8 mouse cellular contexts compared by ENCODE assay signal in the genomic region with DNA sequence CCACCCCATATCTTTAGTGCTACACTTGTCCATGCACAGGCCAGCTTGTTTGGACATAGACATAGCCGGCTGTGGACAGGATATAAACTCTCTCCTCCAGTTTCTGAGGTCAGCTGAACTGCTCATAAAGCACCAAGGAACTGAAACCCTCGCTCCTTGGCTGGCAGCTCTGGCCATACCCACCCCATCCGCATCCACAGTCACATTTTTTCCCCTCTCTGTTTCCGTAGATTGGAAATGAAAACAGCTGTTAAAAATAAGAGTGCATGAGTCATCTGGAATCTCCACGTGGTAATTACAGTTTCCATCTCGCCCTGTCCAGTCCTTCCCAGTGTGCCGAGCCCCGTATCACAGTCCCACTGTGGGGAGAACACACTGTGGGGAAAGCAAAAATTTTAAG.
A peak's percentile ranks its signal among the peaks of the same experiment; 100 is the strongest.
DNase-seq lines count a peak whose midpoint lies in the region; ATAC-seq lines count a peak whose summit lies in the region.

No protein-coding gene starts in this region.

- H3K4me2 ChIP-seq in limb, embryonic 12.5 days, result no peak overlapping the region

- no peaks in the 10 kb centered on the region for H3K9me3 ChIP-seq in limb, embryonic 12.5 days
- no peaks in the 10 kb centered on the region for H3K9me3 ChIP-seq in limb, embryonic 10.5 days (replicated peaks)

- no peak overlapping the region for H3K9ac ChIP-seq in limb, embryonic 12.5 days (replicated peaks)

- intact Hi-C loops in heart, postnatal 25 days (cut with DNase I), result no loop called here

- no peaks in the 10 kb centered on the region for H3K27me3 ChIP-seq in limb, embryonic 12.5 days
- H3K27me3 ChIP-seq in limb, embryonic 10.5 days (ENCODE audit: low read depth, poor library complexity, severe bottlenecking), result no peaks in the 10 kb centered on the region

- ATAC-seq in limb, embryonic 12.5 days (ENCODE audit: insufficient number of reproducible peaks, insufficient read depth, low FRiP score, low TSS enrichment, low read depth), result no peak

- no peaks in the 10 kb centered on the region for H3K36me3 ChIP-seq in limb, embryonic 12.5 days
- H3K36me3 ChIP-seq in limb, embryonic 10.5 days, result no peaks in the 10 kb centered on the region

- 13% methylated on average over 8 of the region's 8 CpGs for WGBS in limb, embryonic 12.5 days
- 52% methylated on average over 8 of the region's 8 CpGs for WGBS in limb, embryonic 10.5 days

- H3K4me3 ChIP-seq in limb, embryonic 12.5 days (replicated peaks), result no peak overlapping the region
- H3K4me3 ChIP-seq in limb, embryonic 10.5 days, result no peak overlapping the region

- peak overlapping the region; percentile 43; the same call in 1 of the 2 replicates for H3K27ac ChIP-seq in limb, embryonic 12.5 days
- H3K27ac ChIP-seq in limb, embryonic 10.5 days, result no peak overlapping the region

- peaks cover 34% of the 10 kb centered on the region for H3K4me1 ChIP-seq in limb, embryonic 12.5 days (replicated peaks)
- peaks cover 31% of the 10 kb centered on the region for H3K4me1 ChIP-seq in limb, embryonic 10.5 days

- DNase-seq in limb, embryonic 10.5 days (ENCODE audit: low spot score), result no peak
- peak; percentile 79 for DNase-seq in fibroblast of lung, adult 2 months (ENCODE audit: low read depth)
- peak; percentile 45 for DNase-seq in heart, postnatal 25 days (ENCODE audit: low spot score)
- DNase-seq in skeletal muscle tissue, adult 2 months (ENCODE audit: low read depth, low spot score), result peak; percentile 78
- DNase-seq in ovary, postnatal 10 days (ENCODE audit: low spot score), result no peak
- no peak for DNase-seq in thymus, postnatal 14 days
- no peak for DNase-seq in spleen, postnatal 36 days (ENCODE audit: low spot score in 2 of 2)

Comparison
In these comparisons a context has a peak if more than half of its experiments do, and no peak if none do; other contexts are left out.
1. DNase-seq: peak in fibroblast of lung, adult 2 months (single experiment), heart, postnatal 25 days (single experiment) and skeletal muscle tissue, adult 2 months (single experiment); none in limb, embryonic 10.5 days (single experiment), ovary, postnatal 10 days (single experiment), thymus, postnatal 14 days (single experiment) and spleen, postnatal 36 days (0 of 2).